Mouse (Mus musculus) small intestine, adult 2 months (tissue): ENCODE measurements around the gene Adam19.

Experiments used
- CTCF ChIP-seq: fragments of 200-500 bp; IDR thresholded peaks from 2 replicates; pipeline ENCODE4 v1.5.1; 2012; ENCODE audit warnings: low read depth, mild to moderate bottlenecking, control low read depth, inconsistent platforms, low read length, moderate library complexity, mixed read lengths; ENCODE audit not compliant: insufficient replicate concordance, insufficient read length; ENCODE audit errors: extremely low read depth
- POLR2A ChIP-seq: fragments of 200-500 bp; IDR thresholded peaks from 2 replicates; pipeline ENCODE4 v1.6.1; 2012; ENCODE audit warnings: low read depth, mild to moderate bottlenecking, control low read depth, inconsistent platforms, low read length, moderate library complexity

DNA sequence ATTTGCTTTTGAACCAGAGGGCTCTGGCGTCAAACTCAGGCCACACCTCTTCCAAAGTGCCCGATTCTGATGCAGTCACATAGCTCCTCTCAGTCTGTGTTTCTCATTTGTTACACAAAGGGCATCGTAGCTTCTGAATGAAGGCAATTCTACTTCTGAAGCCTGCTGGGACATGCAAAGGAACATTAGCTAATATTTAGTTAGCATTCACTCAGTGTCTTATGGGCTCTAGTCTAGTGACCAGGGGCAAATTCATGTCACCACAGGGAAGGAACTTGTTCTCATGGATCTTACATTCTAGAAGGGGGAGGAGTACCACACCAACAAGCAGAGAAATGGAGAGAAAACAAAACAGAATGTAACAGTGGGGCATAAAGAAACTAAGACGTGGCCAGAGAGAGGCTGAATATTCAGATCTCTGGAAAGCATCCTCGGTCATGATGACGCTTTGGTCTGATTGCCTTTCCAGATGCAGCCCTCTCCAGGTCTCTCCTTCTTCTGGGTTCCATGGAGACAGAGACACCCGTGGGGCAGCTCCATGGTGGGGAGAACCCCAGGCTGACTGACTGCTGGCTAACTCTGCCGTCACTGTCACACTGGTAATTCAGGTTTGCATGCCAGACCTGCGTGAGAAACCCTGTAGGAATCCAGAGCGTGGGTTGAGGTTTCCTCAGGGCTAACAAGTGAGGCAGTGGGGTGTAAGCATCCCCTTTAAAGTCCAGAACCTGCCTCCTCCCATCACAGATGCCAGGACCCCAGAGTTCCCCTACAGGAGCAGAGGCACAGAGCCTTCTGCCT lies 121.7 kb downstream of the Adam19 start:
- no peak for TF ChIP-seq CTCF
- no peak for TF ChIP-seq POLR2A
